Mouse (Mus musculus): Measurements from ENCODE around the gene 2310011J03Rik.
"Not testable (repeated sequence)": the region's sequence is repeated elsewhere in the genome, so short reads cannot be mapped to it uniquely, and the experiment has no call there.

- not testable (repeated sequence) for TF ChIP-seq CTCF (IDR thresholded peaks at IDR 0.05 in 2 of 3, conservative IDR thresholded peaks at IDR 0.05 in 1 of 3; ENCODE audit: control insufficient read depth in 1 of 3, insufficient read depth in 1 of 3, low read depth in 2 of 3, low read length in 3 of 3, poor library complexity in 1 of 3, severe bottlenecking in 1 of 3); ETS1 (IDR thresholded peaks at IDR 0.05; ENCODE audit: low read depth, low read length); POLR2A (IDR thresholded peaks at IDR 0.05; ENCODE audit: control insufficient read depth in 1 of 2, insufficient read depth in 1 of 2, low read depth in 1 of 2, low read length in 2 of 2, poor library complexity in 1 of 2); ZMIZ1 (IDR thresholded peaks at IDR 0.05; ENCODE audit: low read depth, low read length); JUND (IDR thresholded peaks at IDR 0.05; ENCODE audit: low read depth, low read length); MAX (IDR thresholded peaks at IDR 0.05; ENCODE audit: low read length)
Measured at GRCm38 (mm10) chr10:80345929-80346328, 25.6 kb upstream of the 2310011J03Rik start.

Measured in MEL (cell line).